Mouse (Mus musculus): ENCODE measurements around the gene Phldb2.

The Phldb2 gene

GRCm38 (mm10) chr16:45737880-45738279 is 215.5 kb downstream of the Phldb2 start:
- no peak for DNase-seq (ENCODE audit: low spot score in 2 of 2)

- DNase-seq (ENCODE audit: low spot score in 2 of 2): no peak
Observed at GRCm38 (mm10) chr16:45736724-45737123, 216.7 kb downstream of the Phldb2 start.

GRCm38 (mm10) chr16:45729163-45729562 is 224.2 kb downstream of the Phldb2 start:
- DNase-seq (ENCODE audit: low spot score in 2 of 2): no peak

DNA sequence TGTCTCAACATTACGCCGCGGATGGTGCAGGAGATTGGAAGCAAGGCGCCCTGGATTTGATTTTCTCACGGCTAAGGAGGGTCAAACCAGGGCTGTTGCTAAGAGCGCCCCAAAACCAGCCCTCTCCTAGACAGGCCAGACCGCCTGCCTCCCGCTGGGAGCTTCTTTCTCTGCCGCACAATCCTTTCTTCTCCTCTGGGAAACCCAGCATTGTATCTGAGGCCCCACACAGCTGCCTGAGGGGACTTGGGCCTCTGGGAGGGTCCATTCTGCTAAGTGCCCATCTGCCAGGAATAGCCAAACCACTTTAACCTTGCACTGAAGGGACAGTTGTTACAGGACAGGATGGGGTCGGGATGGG is 228.7 kb downstream of the Phldb2 start:
- DNase-seq (ENCODE audit: low spot score in 2 of 2): no peak

- DNase-seq (ENCODE audit: low spot score in 2 of 2): no peak
Observed at GRCm38 (mm10) chr16:45724061-45724741, 229.2 kb downstream of the Phldb2 start, which contains the start of gene Tagln3. TSS of gene Tagln3 (minus strand) at chr16:45724608.

DNA sequence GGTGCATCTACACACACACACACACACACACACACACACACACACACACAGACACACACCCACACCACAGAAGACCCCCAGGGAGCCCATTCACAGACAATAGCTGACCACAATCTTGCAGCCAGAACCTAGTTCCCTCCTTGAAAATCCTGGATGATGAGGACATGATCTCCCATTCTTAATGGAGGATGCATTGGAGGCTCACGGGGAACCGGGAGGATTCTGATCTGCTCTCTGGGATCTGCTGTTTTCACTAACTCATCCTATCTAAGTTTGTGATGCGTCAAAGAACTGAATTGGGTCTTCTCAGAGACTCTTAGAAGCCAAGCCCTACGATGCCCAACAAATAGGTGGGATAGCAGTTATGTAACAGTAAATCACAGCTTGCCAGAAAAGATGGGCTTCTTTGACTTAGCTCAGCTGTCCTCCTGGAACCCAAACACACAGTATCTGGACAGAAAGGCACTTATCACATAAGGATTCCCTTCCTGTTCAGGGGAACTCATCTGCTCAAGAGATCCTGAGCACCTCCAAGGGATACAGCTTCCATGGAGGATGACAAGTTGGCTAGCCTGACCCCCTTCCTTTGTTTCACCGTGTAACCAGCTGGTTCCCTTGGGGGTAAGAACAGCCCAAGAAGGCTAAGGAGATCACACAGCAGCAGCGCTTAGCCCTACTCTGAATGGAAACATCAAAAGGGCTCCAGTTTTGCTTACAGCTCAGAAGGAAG is 230.1 kb downstream of the Phldb2 start:
- DNase-seq (ENCODE audit: low spot score in 2 of 2): no peak

DNA sequence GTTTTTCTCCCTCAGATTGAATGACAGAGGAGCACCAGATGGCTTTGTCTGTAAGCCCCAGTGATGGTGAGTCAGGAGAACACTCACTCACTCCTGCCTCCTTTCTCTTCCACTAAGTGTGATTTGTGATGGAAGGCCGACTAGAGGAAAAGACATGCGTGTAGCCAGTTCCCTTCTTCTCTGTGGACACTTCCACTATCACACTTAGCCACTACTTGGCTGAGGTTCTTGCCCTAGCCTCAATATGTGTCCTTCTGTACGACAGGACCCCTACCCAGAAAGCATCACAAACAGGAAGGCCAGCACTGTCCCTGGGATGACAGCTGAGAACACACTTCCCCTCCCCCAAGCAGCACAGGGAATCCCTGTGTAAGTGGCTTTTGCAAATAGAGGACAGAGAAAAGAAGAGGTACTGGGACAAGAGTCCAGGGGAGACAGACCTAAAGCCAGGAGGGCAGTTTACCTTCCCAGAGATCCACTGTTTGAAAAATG is 230.9 kb downstream of the Phldb2 start:
- DNase-seq (ENCODE audit: low spot score in 2 of 2): no peak

DNA sequence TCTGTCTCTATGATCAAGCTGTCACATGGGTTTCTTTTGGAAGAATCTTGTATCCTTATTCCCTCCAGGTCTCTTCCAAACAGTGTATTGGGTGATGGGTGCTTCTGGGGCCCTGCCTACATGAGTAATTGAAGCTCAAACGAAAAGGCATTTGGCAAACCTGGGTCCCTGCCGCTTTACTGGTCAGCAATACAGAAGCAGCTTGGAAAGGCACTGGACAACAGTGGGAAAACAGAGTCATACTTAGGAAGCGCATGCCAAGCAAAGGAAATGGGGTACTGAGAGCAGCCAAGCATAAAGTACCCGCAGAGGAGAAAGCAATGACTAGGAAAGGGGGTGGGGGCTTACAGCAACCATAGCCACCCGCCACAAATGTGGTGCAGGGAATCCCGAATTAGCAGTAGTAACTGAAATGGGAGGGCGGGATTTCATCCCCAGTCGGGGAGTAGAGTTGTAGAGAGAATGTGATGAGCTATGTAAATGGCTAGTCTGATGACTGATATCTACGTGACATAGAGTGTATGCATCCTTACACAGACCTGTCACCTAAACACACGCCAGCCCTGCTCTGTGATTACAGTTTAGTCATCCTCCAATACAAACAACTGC is 233.3 kb downstream of the Phldb2 start:
- no peak for DNase-seq (ENCODE audit: low spot score in 2 of 2)

GRCm38 (mm10) chr16:45718296-45718695 is 235.1 kb downstream of the Phldb2 start:
- no peak for DNase-seq (ENCODE audit: low spot score in 2 of 2)

DNA sequence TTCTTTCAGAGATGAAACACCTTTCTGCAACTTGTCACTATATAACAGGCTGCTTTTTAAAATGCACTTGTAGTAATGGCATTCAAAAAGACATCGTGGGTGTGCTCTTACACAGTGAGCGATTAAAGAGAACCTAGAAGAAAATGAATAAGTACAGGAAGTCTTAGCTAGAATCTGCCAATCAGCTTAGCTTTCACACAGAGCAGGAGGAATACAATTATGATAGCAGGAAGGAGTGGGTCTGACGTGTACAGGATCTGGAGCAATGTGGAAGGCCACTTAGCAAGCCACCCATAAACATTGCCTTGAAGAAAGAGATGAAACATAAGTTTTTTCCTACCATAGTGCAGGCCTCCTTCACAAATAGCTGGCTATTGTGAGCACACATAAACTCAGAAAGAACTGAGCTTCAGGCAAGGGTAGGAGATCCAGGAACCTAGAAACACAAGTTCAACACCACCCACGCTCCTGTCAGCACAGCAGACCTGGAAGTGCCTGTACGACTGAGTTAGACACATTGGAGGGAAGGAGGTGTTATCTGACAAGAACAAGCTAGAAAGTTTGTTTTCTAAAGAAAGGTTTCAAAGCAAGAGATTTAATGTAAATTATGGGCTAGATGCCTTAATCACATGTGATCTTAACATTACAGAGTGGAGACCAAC is 238.8 kb downstream of the Phldb2 start:
- DNase-seq (ENCODE audit: low spot score in 2 of 2): no peak

DNA sequence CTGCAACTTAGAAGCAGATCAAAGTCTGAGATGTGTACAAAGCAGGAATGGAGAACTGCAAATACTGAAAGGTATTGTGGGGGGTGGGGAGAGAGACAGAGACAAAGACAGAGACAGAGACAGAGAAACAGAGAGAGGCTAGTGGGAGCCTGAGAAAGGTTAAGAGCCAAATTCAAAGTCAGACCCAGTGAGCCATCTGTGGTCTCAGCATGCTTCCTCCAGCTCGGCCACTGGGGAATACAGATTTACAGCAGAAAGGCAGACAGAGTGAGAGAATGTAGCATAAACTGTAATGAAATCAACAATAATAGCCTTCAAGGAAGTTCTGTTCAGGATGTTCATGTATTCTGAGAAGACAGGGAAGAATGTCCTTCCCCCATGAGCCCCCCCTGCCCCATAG is 239.5 kb downstream of the Phldb2 start:
- no peak for DNase-seq (ENCODE audit: low spot score in 2 of 2)

DNA sequence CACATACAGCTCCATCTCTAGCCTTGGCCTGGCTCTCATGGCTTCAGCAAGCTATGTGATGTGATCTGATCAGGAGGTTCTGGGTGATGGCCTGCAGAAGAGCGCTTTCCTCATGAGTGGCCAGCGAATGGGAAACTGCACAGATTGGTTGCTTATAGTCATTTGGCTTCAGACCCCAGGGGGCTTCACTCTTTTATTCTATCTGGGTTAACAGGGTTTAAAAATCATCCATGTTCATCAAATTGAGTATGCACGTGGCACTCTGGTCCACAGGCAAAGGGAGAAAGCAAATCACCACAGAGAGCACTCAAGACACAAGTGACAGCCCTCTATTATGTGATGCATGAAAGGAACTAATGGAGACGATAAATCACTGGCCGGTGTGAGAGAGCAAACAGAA is 240.1 kb downstream of the Phldb2 start:
- DNase-seq (ENCODE audit: low spot score in 2 of 2): no peak

- DNase-seq (ENCODE audit: low spot score in 2 of 2): no peak
Observed at GRCm38 (mm10) chr16:45711263-45711662, 242.1 kb downstream of the Phldb2 start.

- DNase-seq (ENCODE audit: low spot score in 2 of 2): no peak
Observed at GRCm38 (mm10) chr16:45699301-45699700, 254.1 kb downstream of the Phldb2 start.

DNA sequence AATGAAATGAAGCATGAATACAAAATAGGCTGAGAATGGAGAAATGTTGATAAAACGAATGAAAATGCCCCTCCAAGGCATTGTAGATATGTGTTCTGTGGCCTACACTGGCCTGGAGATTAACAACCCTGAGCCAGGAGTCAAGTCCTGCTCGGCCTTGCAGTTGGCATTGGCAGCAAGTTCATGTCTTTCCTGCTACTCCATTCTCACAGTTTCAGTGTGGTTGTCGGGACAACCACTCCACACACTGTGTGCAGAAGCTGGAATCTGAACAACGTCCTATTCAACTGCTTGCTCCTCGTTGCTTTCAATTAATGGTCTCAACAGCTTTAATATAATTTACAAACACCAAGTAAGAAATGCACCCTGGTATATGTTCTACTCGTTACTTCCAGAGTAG is 255.4 kb downstream of the Phldb2 start:
- DNase-seq (ENCODE audit: low spot score in 2 of 2): no peak

All from spleen, postnatal 4 days (tissue).